Mouse (Mus musculus) midbrain, embryonic 13.5 days (tissue): Measurements from ENCODE around the gene Cemip. TPM values are rescaled to one million over a fixed set of nuclear protein-coding genes. Genes with fewer than 3 reads are reported as not detected.

Experiments used
- ATAC-seq: fragments of 200-750 bp; cut with Nextera tagmentation; 2 replicates; pipeline ENCODE4 v1.8.0; 2017; ENCODE audit warnings: mild to moderate bottlenecking, moderate TSS enrichment, moderate library complexity
- H3K27ac ChIP-seq: fragments of 300-500 bp; sonication (generic); 2 replicates; pipeline ENCODE4 v1.5.1; 2015; ENCODE audit warnings: inconsistent platforms, mild to moderate bottlenecking, moderate library complexity
- H3K27me3 ChIP-seq: fragments of 300-500 bp; sonication (generic); 2 replicates; pipeline ENCODE4 v1.6.1; 2015; ENCODE audit warnings: mild to moderate bottlenecking, inconsistent platforms
- H3K36me3 ChIP-seq: fragments of 300-500 bp; sonication (generic); 2 replicates; pipeline ENCODE4 v1.6.1; 2015; ENCODE audit warnings: mild to moderate bottlenecking, inconsistent platforms
- H3K4me1 ChIP-seq: fragments of 300-500 bp; sonication (generic); replicated peaks from 2 replicates; pipeline ENCODE4 v1.6.1; 2015; ENCODE audit warnings: inconsistent platforms
- H3K4me2 ChIP-seq: fragments of 300-500 bp; sonication (generic); replicated peaks from 2 replicates; pipeline ENCODE4 v1.6.1; 2015; ENCODE audit warnings: moderate library complexity, mild to moderate bottlenecking, inconsistent platforms
- H3K4me3 ChIP-seq: fragments of 300-500 bp; sonication (generic); replicated peaks from 2 replicates; pipeline ENCODE4 v1.5.1; 2015; ENCODE audit warnings: mild to moderate bottlenecking, inconsistent platforms
- H3K9ac ChIP-seq: fragments of 300-500 bp; sonication (generic); replicated peaks from 2 replicates; pipeline ENCODE4 v1.6.1; 2015; ENCODE audit warnings: mild to moderate bottlenecking, inconsistent platforms
- H3K9me3 ChIP-seq: fragments of 300-500 bp; sonication (generic); 2 replicates; pipeline ENCODE4 v1.6.1; 2016; ENCODE audit warnings: mild to moderate bottlenecking, inconsistent platforms
- WGBS: fragments of 180-500 bp; shearing (Covaris S2); methylation state at CpG from one replicate; pipeline ENCODE4 v1.1.7; 2015; 5-methylcytosine and 5-hydroxymethylcytosine counted together
- polyA plus RNA-seq: library from polyadenylated mRNA; unstranded; fragments of >200 nt; fragmentation: Nextera tagmentation; extraction: Ambion mirVana; gene quantifications from 2 replicates; pipeline ENCODE4 v1.2.1, GENCODE M21; 2015

Gene Cemip
- polyA plus RNA-seq, 1 experiment from 2014 or later = 0.16 TPM

DNA sequence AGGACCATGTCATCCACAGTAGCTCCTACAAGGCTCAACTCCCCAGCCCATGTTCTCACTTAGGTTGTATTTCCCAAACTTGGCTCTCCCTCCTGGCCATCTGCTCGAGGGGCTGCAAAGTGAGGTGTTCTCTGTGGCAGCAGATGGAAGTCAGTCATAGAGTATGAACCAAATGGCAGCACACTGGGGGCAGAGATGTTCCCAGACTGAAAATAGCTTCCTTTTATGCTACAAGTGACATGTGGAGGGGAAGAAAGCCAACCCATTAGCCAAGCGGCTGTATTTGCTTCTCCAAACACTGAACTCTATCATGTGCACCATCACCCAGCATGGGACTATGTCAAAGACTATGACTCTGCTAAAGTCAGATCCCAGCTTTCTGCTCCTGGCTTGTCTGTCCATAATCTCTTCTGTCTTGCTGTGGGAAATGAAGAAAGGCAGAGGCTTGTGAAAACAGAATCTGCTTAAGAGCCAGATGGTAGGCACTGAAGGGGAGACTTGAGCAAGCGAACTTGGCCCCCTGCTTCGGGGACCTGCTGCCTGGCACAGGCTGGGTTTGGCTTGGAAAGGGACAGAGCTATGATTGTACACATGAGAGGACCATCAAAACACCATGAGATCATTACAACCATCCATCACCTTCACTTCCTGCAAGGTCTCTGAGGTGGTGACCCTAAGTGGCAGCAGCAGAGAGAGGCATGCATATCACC, 41.6 kb downstream of the Cemip start:
- Histone ChIP-seq H3K4me1 (no peaks in the 10 kb centered on the region), H3K9me3 (no peaks in the 10 kb centered on the region), H3K27ac (no peak overlapping the region), H3K36me3 (no peaks in the 10 kb centered on the region), H3K27me3 (no peaks in the 10 kb centered on the region), H3K4me2 (no peak overlapping the region), H3K4me3 (no peak overlapping the region), H3K9ac (no peak overlapping the region)
- ATAC-seq = no peak
- WGBS = 86% methylated on average over 4 of the region's 4 CpGs

DNA sequence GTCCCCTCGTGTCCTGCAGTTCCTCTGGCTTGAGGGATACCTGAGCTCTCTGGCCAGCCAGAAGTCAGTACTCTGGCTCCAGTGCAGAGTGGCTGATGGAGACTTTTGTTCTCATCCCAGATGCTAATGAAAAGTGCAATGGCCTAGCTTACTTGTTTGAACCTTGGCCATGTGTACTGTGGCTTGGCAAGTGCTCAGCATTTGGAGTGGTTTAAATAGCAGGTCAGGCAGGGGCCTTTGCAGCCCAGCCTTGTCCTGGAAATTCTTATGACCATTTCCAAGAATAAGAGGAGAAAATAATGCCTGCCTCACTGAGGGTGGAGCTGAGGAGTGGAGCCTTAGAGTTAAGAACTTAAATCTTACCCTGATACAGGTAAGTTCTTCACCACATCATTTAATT, 43.6 kb downstream of the Cemip start:
- WGBS = 83% methylated on average over 1 of the region's 1 CpGs
- no peak for ATAC-seq

DNA sequence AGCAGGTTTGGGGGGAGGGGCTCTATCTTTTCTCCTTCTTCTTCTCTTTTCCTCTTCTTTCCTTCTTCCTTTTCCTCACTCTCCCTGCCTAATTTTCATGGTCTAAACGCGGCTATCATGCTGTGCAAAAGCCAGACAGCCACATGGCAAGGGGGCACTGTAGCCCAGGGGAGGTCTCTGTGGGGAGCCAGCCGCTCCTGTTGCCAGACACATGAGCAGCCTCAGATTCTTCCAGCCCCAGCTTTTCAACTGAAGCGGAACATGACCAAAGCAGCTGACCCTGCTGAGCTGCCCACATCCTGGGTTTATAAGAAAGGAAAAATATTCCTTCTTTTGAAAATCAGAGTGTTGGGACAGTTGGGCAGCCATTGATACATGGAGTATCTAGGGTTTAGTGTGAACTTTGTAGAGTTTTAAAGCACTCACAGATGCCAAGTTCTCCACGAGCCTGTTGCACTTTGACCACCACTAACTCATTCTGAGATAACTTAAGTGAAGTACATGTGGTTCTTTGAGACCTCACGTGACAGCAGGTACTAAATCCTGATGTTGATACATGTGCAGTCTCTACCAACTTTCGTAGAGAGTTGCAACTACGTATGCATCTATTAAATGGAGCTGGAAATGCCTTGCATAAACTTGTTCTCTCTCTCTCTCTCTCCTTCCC, 46.3 kb downstream of the Cemip start:
- no peak for ATAC-seq
- Histone ChIP-seq H3K9me3 (no peaks in the 10 kb centered on the region), H3K4me3 (no peak overlapping the region), H3K4me2 (no peak overlapping the region), H3K4me1 (no peaks in the 10 kb centered on the region), H3K27ac (no peak overlapping the region), H3K27me3 (no peaks in the 10 kb centered on the region), H3K9ac (no peak overlapping the region), H3K36me3 (no peaks in the 10 kb centered on the region)
- WGBS = 67% methylated on average over 8 of the region's 8 CpGs

More for the DNA sequence above, 43.6 kb downstream of the Cemip start:
- Histone ChIP-seq H3K4me1 (no peaks in the 10 kb centered on the region), H3K27me3 (no peaks in the 10 kb centered on the region), H3K9ac (no peak overlapping the region), H3K4me3 (no peak overlapping the region), H3K36me3 (no peaks in the 10 kb centered on the region), H3K4me2 (no peak overlapping the region), H3K27ac (no peak overlapping the region), H3K9me3 (no peaks in the 10 kb centered on the region)

DNA sequence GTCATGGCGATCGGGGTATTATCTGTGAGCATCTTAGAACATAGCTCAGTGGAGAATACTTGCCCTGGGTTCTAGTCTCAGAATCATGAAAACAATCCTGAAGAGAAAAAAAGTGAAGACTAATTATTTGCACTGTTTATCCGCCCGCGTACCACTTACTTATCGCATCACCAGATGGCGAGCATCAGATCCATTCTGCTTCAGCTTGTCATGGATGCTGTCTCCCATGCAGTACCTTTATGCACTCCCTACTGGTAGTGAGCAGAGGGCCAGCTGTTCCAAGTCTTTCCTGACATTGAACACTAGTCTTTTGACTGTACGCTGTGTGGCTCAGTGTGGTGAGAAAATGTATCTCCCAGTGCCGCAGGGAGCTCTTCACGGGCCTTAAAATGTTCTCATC, 47.7 kb downstream of the Cemip start:
- no peak overlapping the region for H3K27ac ChIP-seq
- no peak overlapping the region for H3K9ac ChIP-seq
- no peak overlapping the region for H3K4me3 ChIP-seq
- no peaks in the 10 kb centered on the region for H3K4me1 ChIP-seq
- no peaks in the 10 kb centered on the region for H3K36me3 ChIP-seq
- 97% methylated on average over 10 of the region's 10 CpGs for WGBS
- H3K9me3 ChIP-seq = no peaks in the 10 kb centered on the region
- no peaks in the 10 kb centered on the region for H3K27me3 ChIP-seq
- ATAC-seq = no peak
- H3K4me2 ChIP-seq = no peak overlapping the region

DNA sequence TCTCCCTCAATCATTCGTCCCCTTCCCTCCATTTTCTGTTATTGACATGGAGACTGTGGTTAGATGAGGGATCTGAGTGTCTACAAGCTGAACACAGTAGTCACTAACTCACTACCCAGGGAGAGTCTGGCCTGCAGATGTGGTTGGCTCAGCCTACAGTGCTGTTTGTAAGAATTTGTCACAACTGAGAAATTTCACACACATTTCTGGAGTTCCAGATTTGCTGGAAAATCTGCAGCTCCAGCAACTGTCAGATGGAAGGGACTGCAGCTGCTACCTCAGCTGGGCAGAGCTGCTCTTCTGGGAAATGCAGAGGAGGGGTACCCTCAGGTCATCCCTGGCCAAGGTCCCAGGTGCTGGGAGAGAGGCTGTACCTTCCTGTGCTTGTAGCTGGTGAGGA, 53.5 kb downstream of the Cemip start:
- 95% methylated on average over 1 of the region's 1 CpGs for WGBS
- no peak overlapping the region for H3K9ac ChIP-seq
- H3K27me3 ChIP-seq = no peaks in the 10 kb centered on the region
- no peak overlapping the region for H3K4me2 ChIP-seq
- no peaks in the 10 kb centered on the region for H3K9me3 ChIP-seq
- no peaks in the 10 kb centered on the region for H3K36me3 ChIP-seq
- no peak for ATAC-seq
- no peak overlapping the region for H3K4me3 ChIP-seq
- no peak overlapping the region for H3K27ac ChIP-seq
- H3K4me1 ChIP-seq = no peaks in the 10 kb centered on the region

DNA sequence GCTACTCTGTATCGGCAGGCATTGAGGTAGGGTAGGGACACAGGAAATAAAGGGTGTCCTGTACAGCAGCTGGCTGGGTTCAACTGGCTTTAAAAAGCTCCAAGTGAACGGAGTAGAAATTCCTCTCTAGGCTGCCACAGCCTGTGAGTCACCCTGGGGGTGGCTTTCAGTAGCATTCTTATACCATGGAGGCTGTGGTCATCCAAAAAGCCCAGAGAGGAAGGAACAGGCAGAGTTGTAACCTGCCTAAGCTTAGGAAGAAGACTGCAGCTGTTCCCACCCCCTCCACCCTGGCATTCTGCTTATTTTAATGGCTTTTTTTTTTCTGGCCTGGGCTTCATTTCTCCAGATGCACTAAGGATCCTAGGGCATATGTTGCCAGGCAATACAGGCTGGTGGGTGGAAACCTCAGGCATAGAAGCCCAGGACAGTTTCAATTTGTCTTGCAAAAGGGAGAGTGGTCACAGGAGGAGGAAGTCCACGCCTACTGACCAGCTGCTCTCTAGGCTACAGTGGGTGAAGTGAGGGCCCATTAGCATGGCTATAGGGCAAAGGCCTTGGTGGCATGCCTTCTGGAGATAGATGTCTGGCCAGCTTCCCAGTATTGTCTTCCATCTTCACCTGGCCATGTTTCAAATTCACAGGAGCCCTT, 57.1 kb downstream of the Cemip start:
- ATAC-seq = no peak
- Histone ChIP-seq H3K27me3 (no peaks in the 10 kb centered on the region), H3K9ac (no peak overlapping the region), H3K4me1 (no peaks in the 10 kb centered on the region), H3K36me3 (no peaks in the 10 kb centered on the region), H3K9me3 (no peaks in the 10 kb centered on the region), H3K4me3 (no peak overlapping the region), H3K27ac (no peak overlapping the region), H3K4me2 (no peak overlapping the region)
- 61% methylated on average over 3 of the region's 3 CpGs for WGBS

DNA sequence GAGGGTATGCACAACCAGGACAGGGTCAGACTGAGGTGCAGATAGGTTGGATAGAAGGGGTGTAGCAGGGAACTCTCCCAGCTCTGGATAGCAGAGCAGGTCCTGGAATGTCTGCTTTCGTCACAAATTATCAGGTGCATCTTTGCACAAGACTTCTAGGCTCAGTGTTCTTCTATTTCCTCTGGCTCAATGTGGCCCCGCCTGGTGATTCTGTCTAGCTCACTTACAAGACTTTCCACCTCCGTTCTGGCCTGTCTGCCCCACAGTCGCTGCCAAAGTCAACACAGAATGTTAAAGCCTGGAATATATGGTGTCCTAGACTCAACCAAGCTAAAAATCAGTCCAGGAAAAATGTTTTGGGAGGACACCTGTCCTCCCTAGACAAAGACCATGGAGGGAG, 57.9 kb downstream of the Cemip start:
- Histone ChIP-seq H3K9me3 (no peaks in the 10 kb centered on the region), H3K27ac (no peak overlapping the region), H3K27me3 (no peaks in the 10 kb centered on the region), H3K4me3 (no peak overlapping the region), H3K4me2 (no peak overlapping the region), H3K9ac (no peak overlapping the region), H3K36me3 (no peaks in the 10 kb centered on the region), H3K4me1 (no peaks in the 10 kb centered on the region)
- no peak for ATAC-seq
- WGBS = 89% methylated on average over 4 of the region's 4 CpGs

DNA sequence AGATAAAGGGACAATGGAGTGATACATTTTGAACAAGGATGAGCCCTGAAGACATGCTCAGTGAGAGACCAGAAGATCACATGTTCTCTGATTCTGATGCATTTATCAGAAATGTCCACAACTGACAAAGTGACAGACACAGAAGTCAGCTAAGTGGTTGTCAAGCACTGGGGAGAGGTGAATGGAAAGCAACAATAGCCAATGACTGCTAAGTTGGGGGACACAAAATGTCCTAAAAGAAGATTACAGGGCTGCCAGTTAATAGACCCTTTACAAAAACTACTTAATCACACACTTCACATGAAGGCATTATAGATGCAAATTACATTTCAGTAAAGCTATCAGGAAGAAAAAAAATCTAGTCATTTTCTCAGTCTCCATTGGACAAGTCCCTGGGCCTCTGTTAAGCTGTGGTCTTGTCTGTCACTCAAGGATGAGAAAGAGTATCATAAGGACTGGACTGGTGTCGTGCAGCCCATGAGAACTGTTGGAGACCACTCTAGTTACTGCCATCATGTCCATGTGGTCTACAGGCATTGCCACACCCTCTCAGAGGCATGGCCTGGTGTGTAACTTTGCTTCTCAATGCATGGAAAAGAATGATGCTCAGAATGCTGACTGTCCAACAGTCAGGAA, 59.2 kb downstream of the Cemip start:
- Histone ChIP-seq H3K4me2 (no peak overlapping the region), H3K4me3 (no peak overlapping the region), H3K9ac (no peak overlapping the region), H3K27me3 (no peaks in the 10 kb centered on the region), H3K36me3 (no peaks in the 10 kb centered on the region), H3K4me1 (no peaks in the 10 kb centered on the region), H3K9me3 (no peaks in the 10 kb centered on the region), H3K27ac (no peak overlapping the region)
- WGBS = 67% methylated on average over 1 of the region's 1 CpGs
- no peak for ATAC-seq

DNA sequence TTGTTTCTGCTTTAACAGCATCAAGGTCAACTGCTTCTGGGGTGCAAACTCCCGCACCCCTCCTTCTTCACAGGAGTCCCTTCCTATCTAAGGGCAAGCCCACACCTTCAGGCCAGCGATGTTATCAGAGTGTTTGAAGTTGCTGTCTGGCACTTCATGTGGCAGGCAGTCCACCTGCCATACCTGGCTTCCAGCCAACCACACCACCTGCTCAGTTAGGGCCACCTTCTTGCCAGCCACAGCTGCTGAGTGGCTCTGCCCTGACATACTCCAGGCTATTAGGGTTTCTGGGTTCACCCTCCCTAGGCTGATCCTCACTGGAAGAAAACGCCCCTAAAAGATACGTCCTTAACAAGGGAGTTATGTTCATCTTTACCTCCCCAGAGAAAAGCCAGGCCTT, 60.2 kb downstream of the Cemip start:
- WGBS = 94% methylated on average over 4 of the region's 4 CpGs
- no peak overlapping the region for H3K27ac ChIP-seq
- H3K9ac ChIP-seq = no peak overlapping the region
- H3K9me3 ChIP-seq = no peaks in the 10 kb centered on the region
- no peaks in the 10 kb centered on the region for H3K27me3 ChIP-seq
- H3K36me3 ChIP-seq = no peaks in the 10 kb centered on the region
- no peak for ATAC-seq
- no peaks in the 10 kb centered on the region for H3K4me1 ChIP-seq
- H3K4me3 ChIP-seq = no peak overlapping the region
- no peak overlapping the region for H3K4me2 ChIP-seq

DNA sequence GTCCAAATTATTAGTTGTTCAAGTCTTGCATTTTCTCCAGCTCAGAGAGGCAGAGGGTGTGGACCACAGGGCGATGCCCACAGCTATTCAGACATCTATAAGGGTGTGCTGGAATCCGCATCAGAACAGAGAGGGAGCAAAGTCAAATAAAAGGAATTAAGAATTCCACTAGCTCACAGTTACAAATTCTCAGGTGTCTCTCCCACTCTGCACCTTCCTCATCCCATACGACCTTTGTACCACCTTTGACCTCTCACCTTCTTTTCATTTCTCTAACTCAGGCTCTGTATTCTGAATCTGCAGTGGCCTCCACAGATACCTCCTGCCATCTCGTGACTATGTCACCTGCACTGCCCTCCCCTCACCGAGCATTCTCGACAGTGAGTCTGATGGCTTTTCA, 62.8 kb downstream of the Cemip start:
- no peaks in the 10 kb centered on the region for H3K9me3 ChIP-seq
- H3K4me3 ChIP-seq = no peak overlapping the region
- WGBS = 83% methylated on average over 6 of the region's 6 CpGs
- no peak overlapping the region for H3K27ac ChIP-seq
- H3K27me3 ChIP-seq = no peaks in the 10 kb centered on the region
- no peak for ATAC-seq
- H3K4me1 ChIP-seq = no peaks in the 10 kb centered on the region
- no peaks in the 10 kb centered on the region for H3K36me3 ChIP-seq
- H3K9ac ChIP-seq = no peak overlapping the region
- H3K4me2 ChIP-seq = no peak overlapping the region

DNA sequence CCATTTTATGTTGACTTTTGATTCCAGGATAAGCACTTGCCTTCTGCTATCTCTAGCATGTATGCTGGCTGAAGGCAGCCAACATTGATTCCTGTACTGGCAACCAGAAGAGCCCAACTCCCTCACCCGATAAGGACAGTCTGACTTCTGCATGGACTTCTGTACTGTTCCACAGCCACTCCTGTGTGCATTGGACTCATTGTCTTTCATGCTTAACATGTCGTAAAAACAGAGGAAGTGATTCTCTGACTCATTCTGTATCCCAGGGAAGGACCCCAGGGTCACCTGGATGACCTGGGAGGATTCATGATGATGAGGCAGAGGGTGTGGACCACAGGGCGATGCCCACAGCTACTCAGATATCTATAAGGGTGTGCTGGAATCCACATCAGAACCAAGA, 63.8 kb downstream of the Cemip start:
- Histone ChIP-seq H3K27me3 (no peaks in the 10 kb centered on the region), H3K4me3 (no peak overlapping the region), H3K4me1 (no peaks in the 10 kb centered on the region), H3K9ac (no peak overlapping the region), H3K27ac (no peak overlapping the region), H3K4me2 (no peak overlapping the region), H3K36me3 (no peaks in the 10 kb centered on the region), H3K9me3 (no peaks in the 10 kb centered on the region)
- no peak for ATAC-seq
- WGBS = 89% methylated on average over 3 of the region's 3 CpGs

DNA sequence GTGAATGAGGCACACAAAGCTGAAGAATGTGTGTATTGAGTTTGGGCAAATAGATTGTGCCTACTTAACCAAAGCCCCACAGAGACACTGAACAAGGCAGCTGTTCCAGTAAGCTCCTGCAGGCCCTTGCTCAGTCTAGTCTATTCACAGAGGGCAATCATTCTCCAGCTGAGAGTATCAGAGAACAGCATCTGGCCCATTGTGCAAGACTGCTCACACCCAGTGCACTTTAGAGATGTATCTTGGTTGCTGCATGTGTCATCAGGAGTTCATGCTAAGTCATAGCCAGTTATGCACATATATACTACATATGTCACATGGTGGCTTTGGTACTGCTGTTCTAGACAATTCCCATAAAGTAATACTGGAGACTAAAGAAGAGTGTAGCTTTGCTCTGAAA, 66.9 kb downstream of the Cemip start:
- no peak for ATAC-seq
- Histone ChIP-seq H3K4me3 (no peak overlapping the region), H3K27ac (no peak overlapping the region), H3K36me3 (no peaks in the 10 kb centered on the region), H3K4me1 (no peaks in the 10 kb centered on the region), H3K27me3 (no peaks in the 10 kb centered on the region), H3K4me2 (no peak overlapping the region), H3K9ac (no peak overlapping the region), H3K9me3 (no peaks in the 10 kb centered on the region)
